In the genomic region with DNA sequence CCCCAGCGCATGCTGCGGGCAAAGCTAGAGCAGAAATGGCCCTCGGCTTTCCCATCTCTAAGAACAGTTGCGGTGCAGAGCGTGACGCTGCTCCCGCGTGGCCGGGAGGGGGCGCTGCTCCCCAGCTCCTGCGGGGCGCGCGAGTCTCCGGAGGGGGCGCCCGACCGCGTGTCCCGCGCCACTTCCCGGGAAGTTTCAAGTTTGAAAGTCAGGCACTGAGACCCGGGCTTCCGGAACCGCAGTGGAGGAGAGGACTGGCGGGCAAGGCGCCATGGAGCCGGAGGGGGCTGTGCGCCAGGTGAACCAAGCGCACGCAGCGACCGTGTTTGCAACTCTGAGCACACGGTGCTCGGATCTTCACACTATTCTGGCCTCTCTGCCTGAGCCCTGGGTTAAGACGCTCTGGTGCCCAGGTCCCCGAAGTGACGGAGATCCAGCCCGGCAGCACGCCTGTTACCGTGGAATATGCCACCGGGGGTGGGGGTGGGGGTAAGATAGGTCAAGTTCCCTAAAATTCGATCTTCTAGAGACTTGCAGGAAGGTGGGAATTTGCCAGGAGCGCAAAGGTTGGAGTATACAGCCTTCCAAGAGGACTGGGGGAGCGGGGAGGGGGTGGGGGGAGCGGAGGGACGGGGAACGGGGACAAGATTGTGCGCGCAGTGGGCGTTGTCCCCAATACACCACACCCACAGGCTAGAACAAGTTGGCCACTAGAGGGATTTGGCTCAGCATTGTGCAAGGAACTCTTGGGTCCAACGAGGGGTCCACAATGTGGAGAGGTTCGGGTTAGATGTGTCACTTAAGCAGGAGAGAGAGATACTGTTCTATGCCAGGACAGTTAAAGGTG, we compare ENCODE assay signal across 8 mouse cellular contexts. TPM values are rescaled to one million over a fixed set of nuclear protein-coding genes. Genes with fewer than 3 reads are reported as not detected.
DNase-seq lines count a peak whose midpoint lies in the region; ATAC-seq and TF ChIP-seq lines count a peak whose summit lies in the region.

Gene Pkn3, plus strand, starts transcription at position 183 of the 847 bp plus-strand sequence.

- no peaks in the 10 kb centered on the region for H3K4me1 ChIP-seq in brown adipose tissue, adult 24 weeks (ENCODE audit: control insufficient read depth, insufficient read depth, insufficient read length, low read length)
- H3K4me1 ChIP-seq in erythroblast, embryonic 14.5 days (ENCODE audit: control insufficient read depth): peaks cover 22% of the 10 kb centered on the region
- H3K4me1 ChIP-seq in heart, embryonic 13.5 days: peaks cover 24% of the 10 kb centered on the region
- no peaks in the 10 kb centered on the region for H3K4me1 ChIP-seq in kidney, postnatal 0 days (replicated peaks; ENCODE audit: insufficient read depth, low read length)
- peaks cover 16% of the 10 kb centered on the region for H3K4me1 ChIP-seq in liver, embryonic 16.5 days (ENCODE audit: control insufficient read depth, low read depth, low read length)
- H3K4me1 ChIP-seq in neural tube, embryonic 11.5 days (ENCODE audit: control insufficient read depth, insufficient read depth, low read length): no peaks in the 10 kb centered on the region; the same call in 1 of the 2 replicates
- peaks cover 9% of the 10 kb centered on the region for H3K4me1 ChIP-seq in stomach, embryonic 16.5 days (ENCODE audit: control insufficient read depth, insufficient read depth, low read length)

- peak; percentile 55; the same call in 1 of the 2 replicates for ATAC-seq in heart, embryonic 13.5 days (ENCODE audit: extremely low read depth, insufficient number of reproducible peaks, low FRiP score, low TSS enrichment)
- peak; percentile 80 for ATAC-seq in kidney, postnatal 0 days (replicated peaks; ENCODE audit: low FRiP score, low read depth)
- ATAC-seq in liver, embryonic 16.5 days (ENCODE audit: low read depth): peak; percentile 75
- peak; percentile 67 for ATAC-seq in neural tube, embryonic 11.5 days (ENCODE audit: insufficient read depth, low FRiP score, low TSS enrichment)
- peak; percentile 83 for ATAC-seq in stomach, embryonic 16.5 days (ENCODE audit: insufficient read depth, low FRiP score)

- peak within 1 kb of the TSS; percentile 99 for H3K4me2 ChIP-seq in heart, embryonic 13.5 days
- H3K4me2 ChIP-seq in kidney, postnatal 0 days (ENCODE audit: low read length): peak within 1 kb of the TSS; percentile 81
- H3K4me2 ChIP-seq in liver, embryonic 16.5 days (ENCODE audit: low read depth, low read length): peak within 1 kb of the TSS; percentile 98
- peak within 1 kb of the TSS; percentile 98 for H3K4me2 ChIP-seq in neural tube, embryonic 11.5 days (ENCODE audit: low read depth)
- H3K4me2 ChIP-seq in stomach, embryonic 16.5 days (ENCODE audit: low read depth, low read length): peak within 1 kb of the TSS; percentile 99

- peak; percentile 76 for DNase-seq in CD8-positive naive resting alpha-beta T cell, adult 2 months (ENCODE audit: low read depth in 2 of 2, low spot score in 2 of 2)
- peak; percentile 94 for DNase-seq in kidney, postnatal 0 days (ENCODE audit: low spot score)
- peak; percentile 90 for DNase-seq in neural tube, embryonic 11.5 days (ENCODE audit: low spot score)

- under 1% methylated on average over 53 of the region's 53 CpGs for WGBS in heart, embryonic 13.5 days
- WGBS in kidney, postnatal 0 days: under 1% methylated on average over 53 of the region's 53 CpGs
- WGBS in liver, embryonic 16.5 days (ENCODE audit: insufficient replicate concordance): under 1% methylated on average over 53 of the region's 53 CpGs
- under 1% methylated on average over 53 of the region's 53 CpGs for WGBS in neural tube, embryonic 11.5 days
- under 1% methylated on average over 53 of the region's 53 CpGs for WGBS in stomach, embryonic 16.5 days

- no peaks in the 10 kb centered on the region for H3K9me3 ChIP-seq in erythroblast, embryonic 14.5 days (ENCODE audit: control insufficient read depth, low read length)
- no peaks in the 10 kb centered on the region for H3K9me3 ChIP-seq in heart, embryonic 13.5 days
- no peaks in the 10 kb centered on the region for H3K9me3 ChIP-seq in kidney, postnatal 0 days (replicated peaks; ENCODE audit: low read length)
- H3K9me3 ChIP-seq in liver, embryonic 16.5 days (replicated peaks; ENCODE audit: control insufficient read depth, low read length): no peaks in the 10 kb centered on the region
- H3K9me3 ChIP-seq in neural tube, embryonic 11.5 days (ENCODE audit: control insufficient read depth, low read length): no peaks in the 10 kb centered on the region
- H3K9me3 ChIP-seq in stomach, embryonic 16.5 days (replicated peaks; ENCODE audit: control insufficient read depth, low read length): no peaks in the 10 kb centered on the region

- H3K36me3 ChIP-seq in erythroblast, embryonic 14.5 days (ENCODE audit: control insufficient read depth): peaks cover 17% of the 10 kb centered on the region
- peaks cover 9% of the 10 kb centered on the region for H3K36me3 ChIP-seq in heart, embryonic 13.5 days
- peaks cover 1% of the 10 kb centered on the region; the same call in 1 of the 2 replicates for H3K36me3 ChIP-seq in kidney, postnatal 0 days (ENCODE audit: insufficient read depth, low read length)
- no peaks in the 10 kb centered on the region; the same call in none of the 2 replicates for H3K36me3 ChIP-seq in liver, embryonic 16.5 days (ENCODE audit: control insufficient read depth, insufficient read depth)
- no peaks in the 10 kb centered on the region for H3K36me3 ChIP-seq in neural tube, embryonic 11.5 days (ENCODE audit: control insufficient read depth, insufficient read depth, low read length)
- no peaks in the 10 kb centered on the region for H3K36me3 ChIP-seq in stomach, embryonic 16.5 days (ENCODE audit: control insufficient read depth, insufficient read depth, low read length)

- peak; percentile 100 for TF ChIP-seq CTCF in kidney, postnatal 0 days (IDR thresholded peaks at IDR 0.05; ENCODE audit: low read depth)

- peak within 1 kb of the TSS; percentile 80 for H3K27ac ChIP-seq in brown adipose tissue, adult 24 weeks (replicated peaks; ENCODE audit: low read depth, low read length)
- H3K27ac ChIP-seq in heart, embryonic 13.5 days (replicated peaks): peak within 1 kb of the TSS; percentile 93
- H3K27ac ChIP-seq in kidney, postnatal 0 days: peak within 1 kb of the TSS; percentile 62
- peak within 1 kb of the TSS; percentile 66 for H3K27ac ChIP-seq in liver, embryonic 16.5 days (ENCODE audit: low read length)
- peak within 1 kb of the TSS; percentile 61 for H3K27ac ChIP-seq in neural tube, embryonic 11.5 days (ENCODE audit: low read depth, low read length)
- peak within 1 kb of the TSS; percentile 94 for H3K27ac ChIP-seq in stomach, embryonic 16.5 days (ENCODE audit: low read length)

- peak within 1 kb of the TSS; percentile 85 for H3K9ac ChIP-seq in heart, embryonic 13.5 days
- H3K9ac ChIP-seq in kidney, postnatal 0 days (ENCODE audit: low read depth, low read length): peak within 1 kb of the TSS; percentile 57
- H3K9ac ChIP-seq in liver, embryonic 16.5 days (ENCODE audit: low read depth, low read length): peak within 1 kb of the TSS; percentile 71
- H3K9ac ChIP-seq in neural tube, embryonic 11.5 days (ENCODE audit: low read length): peak within 1 kb of the TSS; percentile 63
- peak within 1 kb of the TSS; percentile 80 for H3K9ac ChIP-seq in stomach, embryonic 16.5 days (ENCODE audit: low read length)

- no peaks in the 10 kb centered on the region for H3K27me3 ChIP-seq in erythroblast, embryonic 14.5 days (ENCODE audit: control insufficient read depth)
- H3K27me3 ChIP-seq in heart, embryonic 13.5 days (replicated peaks): no peaks in the 10 kb centered on the region
- H3K27me3 ChIP-seq in kidney, postnatal 0 days (ENCODE audit: insufficient read depth, low read length): no peaks in the 10 kb centered on the region
- no peaks in the 10 kb centered on the region for H3K27me3 ChIP-seq in liver, embryonic 16.5 days (ENCODE audit: control insufficient read depth, insufficient read depth, low read depth, low read length)
- no peaks in the 10 kb centered on the region for H3K27me3 ChIP-seq in neural tube, embryonic 11.5 days (ENCODE audit: control insufficient read depth, insufficient read depth, low read length)
- no peaks in the 10 kb centered on the region for H3K27me3 ChIP-seq in stomach, embryonic 16.5 days (ENCODE audit: control insufficient read depth, insufficient read depth, low read length)

- peak within 1 kb of the TSS; percentile 68 for H3K4me3 ChIP-seq in brown adipose tissue, adult 24 weeks (ENCODE audit: insufficient read depth, low read depth, low read length)
- peak within 1 kb of the TSS; percentile 68 for H3K4me3 ChIP-seq in erythroblast, embryonic 14.5 days (replicated peaks)
- H3K4me3 ChIP-seq in heart, embryonic 13.5 days: peak within 1 kb of the TSS; percentile 75
- peak within 1 kb of the TSS; percentile 53 for H3K4me3 ChIP-seq in kidney, postnatal 0 days (replicated peaks; ENCODE audit: low read depth, low read length)
- H3K4me3 ChIP-seq in liver, embryonic 16.5 days (ENCODE audit: low read depth, low read length): peak within 1 kb of the TSS; percentile 72
- peak within 1 kb of the TSS; percentile 51 for H3K4me3 ChIP-seq in neural tube, embryonic 11.5 days (ENCODE audit: low read depth, low read length)
- peak within 1 kb of the TSS; percentile 74 for H3K4me3 ChIP-seq in stomach, embryonic 16.5 days (replicated peaks; ENCODE audit: low read length)

RNA-seq across cellular contexts. Expression of gene Pkn3, which starts in this region (rescaled TPM):
- 1.3 and 4.2 TPM in 2 replicates for polyA plus RNA-seq in brown adipose tissue, adult 24 weeks (2012; ENCODE audit: insufficient read depth, insufficient read length, missing spikeins)
- 0.09 and 0.13 TPM in 2 replicates for polyA plus RNA-seq in erythroblast, embryonic 14.5 days (2012)
- polyA plus RNA-seq in heart, embryonic 13.5 days (2015; fragmentation: Nextera tagmentation; extraction: Ambion mirVana): 13.1 and 13.2 TPM in 2 replicates
- 5.7 and 6.4 TPM in 2 replicates for polyA plus RNA-seq in kidney, postnatal 0 days (2015; fragmentation: Nextera tagmentation; extraction: Ambion mirVana)
- polyA plus RNA-seq in liver, embryonic 16.5 days (2015; fragmentation: Nextera tagmentation; extraction: Ambion mirVana): 2.1 and 2.3 TPM in 2 replicates
- 6.7 and 7.0 TPM in 2 replicates for polyA plus RNA-seq in neural tube, embryonic 11.5 days (2014; fragmentation: Nextera tagmentation; extraction: Ambion mirVana)
- 8.9 and 9.6 TPM in 2 replicates for polyA plus RNA-seq in stomach, embryonic 16.5 days (2015; fragmentation: Nextera tagmentation; extraction: Ambion mirVana)

Comparison
In these comparisons a context has a peak if more than half of its experiments do, and no peak if none do; other contexts are left out.
1. Peak in every context shown above with its lines: DNase-seq, ATAC-seq, H3K4me3 ChIP-seq and H3K27ac ChIP-seq.